Mouse (Mus musculus) limb, embryonic 13.5 days (tissue): ENCODE results near the gene Wdr38. TPM values are rescaled to one million over a fixed set of nuclear protein-coding genes. Genes with fewer than 3 reads are reported as not detected.
"Not testable (repeated sequence)": the region's sequence is repeated elsewhere in the genome, so short reads cannot be mapped to it uniquely, and the experiment has no call there.

Source experiments
- ATAC-seq: fragments of 200-750 bp; cut with Nextera tagmentation; 2 replicates; pipeline ENCODE4 v1.8.0; 2017; ENCODE audit warnings: low read depth, moderate number of reproducible peaks, moderate TSS enrichment; ENCODE audit not compliant: low FRiP score
- H3K27ac ChIP-seq: fragments of 300-500 bp; sonication (generic); 2 replicates; pipeline ENCODE4 v1.5.1; 2015; ENCODE audit warnings: inconsistent platforms, mild to moderate bottlenecking, moderate library complexity
- H3K27me3 ChIP-seq: fragments of 300-500 bp; sonication (generic); 2 replicates; pipeline ENCODE4 v1.6.1; 2015; ENCODE audit warnings: mild to moderate bottlenecking, inconsistent platforms
- H3K36me3 ChIP-seq: fragments of 300-500 bp; sonication (generic); 2 replicates; pipeline ENCODE4 v1.6.1; 2015; ENCODE audit warnings: inconsistent platforms, mild to moderate bottlenecking, moderate library complexity
- H3K4me1 ChIP-seq: fragments of 300-500 bp; sonication (generic); 2 replicates; pipeline ENCODE4 v1.6.1; 2015; ENCODE audit warnings: inconsistent platforms
- H3K4me2 ChIP-seq: fragments of 300-500 bp; sonication (generic); replicated peaks from 2 replicates; pipeline ENCODE4 v1.6.1; 2015; ENCODE audit warnings: inconsistent platforms, mild to moderate bottlenecking, moderate library complexity
- H3K4me3 ChIP-seq: fragments of 300-500 bp; sonication (generic); 2 replicates; pipeline ENCODE4 v1.5.1; 2015; ENCODE audit warnings: moderate library complexity, mild to moderate bottlenecking, inconsistent platforms
- H3K9ac ChIP-seq: fragments of 300-500 bp; sonication (generic); 2 replicates; pipeline ENCODE4 v1.6.1; 2015; ENCODE audit warnings: mild to moderate bottlenecking, inconsistent platforms
- H3K9me3 ChIP-seq: fragments of 300-500 bp; sonication (generic); 2 replicates; pipeline ENCODE4 v1.6.1; 2016; ENCODE audit warnings: inconsistent platforms
- WGBS: fragments of 180-500 bp; shearing (Covaris S2); methylation state at CpG from one replicate; pipeline ENCODE4 v1.1.7; 2015; 5-methylcytosine and 5-hydroxymethylcytosine counted together
- polyA plus RNA-seq: library from polyadenylated mRNA; unstranded; fragments of >200 nt; fragmentation: Nextera tagmentation; extraction: Ambion mirVana; gene quantifications from 2 replicates; pipeline ENCODE4 v1.2.1, GENCODE M21; 2015

The Wdr38 gene
- polyA plus RNA-seq, 1 experiment from 2014 or later, result 1.9 TPM

GRCm38 (mm10) chr2:39010144-39010543 lies 12.9 kb downstream of the Wdr38 start:
- not testable (repeated sequence) for H3K9me3 ChIP-seq, H3K4me2 ChIP-seq, H3K27ac ChIP-seq, H3K4me3 ChIP-seq, ATAC-seq, H3K27me3 ChIP-seq, H3K9ac ChIP-seq
- WGBS, result 90% methylated on average over 5 of the region's 5 CpGs
- peaks cover 37% of the 10 kb centered on the region for H3K36me3 ChIP-seq
- peaks cover 28% of the 10 kb centered on the region for H3K4me1 ChIP-seq

- Histone ChIP-seq H3K9ac (no peak overlapping the region), H3K4me3 (no peak overlapping the region), H3K9me3 (no peaks in the 10 kb centered on the region), H3K27me3 (no peaks in the 10 kb centered on the region), H3K27ac (no peak overlapping the region), H3K36me3 (peaks cover 48% of the 10 kb centered on the region), H3K4me1 (peaks cover 22% of the 10 kb centered on the region), H3K4me2 (no peak overlapping the region)
- no peak for ATAC-seq
These were observed 14.0 kb downstream of the Wdr38 start for GRCm38 (mm10) chr2:39011264-39011663.

DNA sequence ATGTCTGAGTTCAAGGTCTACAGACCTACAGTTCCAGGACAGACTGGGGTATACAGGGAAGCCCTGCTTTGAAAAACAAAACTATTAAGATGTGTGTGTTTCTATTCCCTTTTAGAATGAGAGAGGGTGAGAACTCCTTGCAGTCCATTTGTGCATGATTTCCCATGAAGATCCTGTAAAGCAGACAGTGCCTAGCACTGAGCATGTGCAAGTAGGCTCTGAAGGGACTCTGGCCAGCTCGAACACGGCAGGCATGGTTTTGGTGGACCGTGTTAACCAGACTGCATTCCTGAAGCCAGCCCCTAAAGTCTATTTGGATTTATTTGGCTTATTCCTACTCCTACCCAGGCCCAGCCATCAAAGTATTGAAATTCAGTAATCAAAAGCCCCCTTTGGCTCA lies 14.7 kb downstream of the Wdr38 start:
- no peaks in the 10 kb centered on the region for H3K27me3 ChIP-seq
- ATAC-seq, result no peak
- H3K36me3 ChIP-seq, result peaks cover 55% of the 10 kb centered on the region
- peaks cover 17% of the 10 kb centered on the region for H3K4me1 ChIP-seq
- H3K9ac ChIP-seq, result no peak overlapping the region
- no peak overlapping the region for H3K4me3 ChIP-seq
- H3K27ac ChIP-seq, result no peak overlapping the region
- H3K9me3 ChIP-seq, result no peaks in the 10 kb centered on the region
- 89% methylated on average over 3 of the region's 3 CpGs for WGBS
- H3K4me2 ChIP-seq, result no peak overlapping the region

GRCm38 (mm10) chr2:39012768-39013279 lies 15.5 kb downstream of the Wdr38 start:
- H3K4me2 ChIP-seq, result no peak overlapping the region
- H3K9ac ChIP-seq, result no peak overlapping the region
- ATAC-seq, result no peak
- no peaks in the 10 kb centered on the region for H3K9me3 ChIP-seq
- H3K36me3 ChIP-seq, result peaks cover 63% of the 10 kb centered on the region
- H3K27me3 ChIP-seq, result no peaks in the 10 kb centered on the region
- peaks cover 13% of the 10 kb centered on the region for H3K4me1 ChIP-seq
- no peak overlapping the region for H3K27ac ChIP-seq
- no peak overlapping the region for H3K4me3 ChIP-seq
- WGBS, result 91% methylated on average over 7 of the region's 7 CpGs

- H3K27me3 ChIP-seq, result no peaks in the 10 kb centered on the region
- H3K4me1 ChIP-seq, result no peaks in the 10 kb centered on the region
- no peak for ATAC-seq
- no peak overlapping the region for H3K4me3 ChIP-seq
- no peak overlapping the region for H3K4me2 ChIP-seq
- no peak overlapping the region for H3K27ac ChIP-seq
- H3K9me3 ChIP-seq, result no peaks in the 10 kb centered on the region
- H3K9ac ChIP-seq, result no peak overlapping the region
- H3K36me3 ChIP-seq, result peaks cover 96% of the 10 kb centered on the region
- WGBS, result 72% methylated on average over 3 of the region's 3 CpGs
These were observed 19.3 kb downstream of the Wdr38 start for GRCm38 (mm10) chr2:39016581-39016980.

GRCm38 (mm10) chr2:39020004-39020403 lies 22.7 kb downstream of the Wdr38 start:
- H3K36me3 ChIP-seq, result peaks cover 94% of the 10 kb centered on the region
- no peak overlapping the region for H3K4me2 ChIP-seq
- no peaks in the 10 kb centered on the region for H3K27me3 ChIP-seq
- H3K4me1 ChIP-seq, result no peaks in the 10 kb centered on the region
- ATAC-seq, result no peak
- no peak overlapping the region for H3K9ac ChIP-seq
- WGBS, result 77% methylated on average over 1 of the region's 1 CpGs
- H3K27ac ChIP-seq, result no peak overlapping the region
- H3K9me3 ChIP-seq, result no peaks in the 10 kb centered on the region
- H3K4me3 ChIP-seq, result no peak overlapping the region

DNA sequence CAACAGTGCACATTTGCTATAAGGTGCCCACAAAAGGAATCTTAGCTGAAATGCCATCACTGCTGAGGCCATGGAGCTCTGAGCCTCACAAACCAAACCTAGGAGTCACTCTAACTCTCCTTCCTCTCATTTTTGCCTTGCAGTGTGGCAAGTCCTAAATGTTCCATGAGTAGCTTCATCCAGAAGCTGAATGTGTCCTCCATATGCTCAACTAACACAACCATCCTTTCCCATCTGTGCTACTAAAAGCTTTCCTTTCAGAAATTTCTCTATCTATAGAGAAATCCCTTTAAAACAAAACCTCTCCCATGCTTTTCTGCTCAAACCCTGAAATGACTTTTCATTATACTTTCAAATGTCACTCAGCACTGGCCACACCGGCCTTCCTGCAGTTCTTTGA lies 34.3 kb downstream of the Wdr38 start:
- Histone ChIP-seq H3K4me3 (no peak overlapping the region), H3K4me1 (no peaks in the 10 kb centered on the region), H3K36me3 (peaks cover 86% of the 10 kb centered on the region), H3K27me3 (no peaks in the 10 kb centered on the region), H3K27ac (no peak overlapping the region), H3K9ac (no peak overlapping the region), H3K9me3 (no peaks in the 10 kb centered on the region), H3K4me2 (no peak overlapping the region)
- ATAC-seq, result no peak
- WGBS, result 93% methylated on average over 1 of the region's 1 CpGs

GRCm38 (mm10) chr2:39040215-39040614 lies 42.9 kb downstream of the Wdr38 start:
- H3K36me3 ChIP-seq, result peaks cover 80% of the 10 kb centered on the region
- H3K4me1 ChIP-seq, result no peaks in the 10 kb centered on the region
- no peak overlapping the region for H3K9ac ChIP-seq
- WGBS, result 92% methylated on average over 1 of the region's 1 CpGs
- H3K4me2 ChIP-seq, result no peak overlapping the region
- no peak for ATAC-seq
- no peak overlapping the region for H3K4me3 ChIP-seq
- no peaks in the 10 kb centered on the region for H3K27me3 ChIP-seq
- no peaks in the 10 kb centered on the region for H3K9me3 ChIP-seq
- no peak overlapping the region for H3K27ac ChIP-seq

DNA sequence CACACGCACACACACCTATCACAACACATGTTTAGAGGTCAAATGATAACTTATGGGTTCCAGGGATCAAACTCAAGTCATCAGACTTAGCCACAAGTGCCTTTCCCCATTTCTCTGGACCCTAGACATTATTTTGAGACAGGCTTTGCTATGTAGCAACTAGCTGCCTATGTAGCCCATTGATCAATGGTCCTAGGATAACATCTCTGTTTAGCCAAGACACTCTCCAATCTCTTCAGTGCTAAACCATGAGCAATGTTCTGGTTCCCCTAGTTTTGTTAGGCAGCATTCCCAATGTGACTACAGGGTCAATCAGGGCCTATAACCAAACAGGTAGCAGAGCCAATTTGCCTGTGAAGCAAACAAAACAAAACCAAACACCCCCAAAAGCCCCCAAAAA lies 51.2 kb downstream of the Wdr38 start:
- no peak overlapping the region for H3K4me3 ChIP-seq
- no peaks in the 10 kb centered on the region for H3K9me3 ChIP-seq
- H3K9ac ChIP-seq, result no peak overlapping the region
- H3K4me2 ChIP-seq, result no peak overlapping the region
- no peak overlapping the region for H3K27ac ChIP-seq
- no peaks in the 10 kb centered on the region for H3K27me3 ChIP-seq
- peaks cover 83% of the 10 kb centered on the region for H3K36me3 ChIP-seq
- WGBS, result 94% methylated on average over 1 of the region's 1 CpGs
- H3K4me1 ChIP-seq, result no peaks in the 10 kb centered on the region
- ATAC-seq, result no peak

Other genes with a start within 250 kb of the Wdr38 start
- 0.60 and 0.80 TPM in 2 replicates for gene Nr6a1, start 69.8 kb upstream of the Wdr38 start, polyA plus RNA-seq
- 6.4 and 6.7 TPM in 2 replicates for gene Olfml2a, start 65.5 kb upstream of the Wdr38 start, polyA plus RNA-seq
- gene Arpc5l, start 7.9 kb downstream of the Wdr38 start, polyA plus RNA-seq, result 111 and 115 TPM in 2 replicates
- gene Rpl35, start 8.1 kb downstream of the Wdr38 start, polyA plus RNA-seq, result 945 and 972 TPM in 2 replicates
- 29.2 and 31.0 TPM in 2 replicates for gene Golga1, start 68.1 kb downstream of the Wdr38 start, polyA plus RNA-seq
- gene Scai, start 193.3 kb downstream of the Wdr38 start, polyA plus RNA-seq, result 16.4 and 16.9 TPM in 2 replicates
- 74.8 and 75.1 TPM in 2 replicates for gene Ppp6c, start 229.0 kb downstream of the Wdr38 start, polyA plus RNA-seq